Mouse (Mus musculus) large intestine, adult 2 months (tissue): ENCODE data around the gene Gm48551. TPM values are rescaled to one million over a fixed set of nuclear protein-coding genes. Genes with fewer than 3 reads are reported as not detected.

Source experiments
- DNase-seq: peaks from one replicate; pipeline ENCODE4 v3.0.0-alpha.2; 2012; ENCODE audit warnings: low read depth, low spot score
- WGBS: fragments of 180-500 bp; shearing (Covaris S2); methylation state at CpG from one replicate; pipeline ENCODE4 v1.1.7; 2018; 5-methylcytosine and 5-hydroxymethylcytosine counted together
- polyA plus RNA-seq: library from polyadenylated mRNA; depleted of rRNA; stranded (reverse); fragments of >200 nt; gene quantifications from 2 replicates; pipeline ENCODE4 v1.2.3, GENCODE M21; 2012

Gm48551 gene
- polyA plus RNA-seq, 1 experiment, result 3.7 TPM

DNA sequence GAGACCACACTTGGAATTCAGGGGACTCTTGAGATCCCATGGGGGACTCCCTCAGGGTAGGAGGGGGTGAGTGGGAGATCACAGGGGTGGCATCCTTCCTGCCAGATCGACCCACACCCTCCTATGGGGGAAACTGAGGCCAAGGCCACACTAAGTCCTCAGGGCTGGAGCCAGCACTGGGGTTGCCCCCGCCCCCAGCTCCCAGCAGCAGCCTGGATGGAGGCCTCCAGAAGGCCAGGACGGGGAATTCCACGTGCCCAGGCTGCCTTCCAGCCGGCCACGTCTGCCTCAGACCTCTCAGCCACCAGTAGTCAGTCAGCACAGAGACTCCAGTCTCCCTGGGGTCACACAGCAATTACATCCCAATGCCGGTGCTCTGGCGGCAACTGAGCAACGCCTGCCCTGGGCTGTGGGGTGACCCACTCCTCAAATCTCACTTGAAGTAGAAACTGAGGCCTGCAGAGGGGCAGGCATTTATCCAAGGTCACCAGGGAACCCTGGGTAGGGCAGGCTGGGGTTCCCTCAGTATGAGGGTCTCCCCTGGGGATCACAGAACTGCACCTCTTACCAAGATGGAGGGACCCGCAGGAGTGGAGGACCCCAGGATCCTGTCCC lies 41.1 kb downstream of the Gm48551 start:
- 18% methylated on average over 10 of the region's 10 CpGs for WGBS
- DNase-seq, result no peak

DNA sequence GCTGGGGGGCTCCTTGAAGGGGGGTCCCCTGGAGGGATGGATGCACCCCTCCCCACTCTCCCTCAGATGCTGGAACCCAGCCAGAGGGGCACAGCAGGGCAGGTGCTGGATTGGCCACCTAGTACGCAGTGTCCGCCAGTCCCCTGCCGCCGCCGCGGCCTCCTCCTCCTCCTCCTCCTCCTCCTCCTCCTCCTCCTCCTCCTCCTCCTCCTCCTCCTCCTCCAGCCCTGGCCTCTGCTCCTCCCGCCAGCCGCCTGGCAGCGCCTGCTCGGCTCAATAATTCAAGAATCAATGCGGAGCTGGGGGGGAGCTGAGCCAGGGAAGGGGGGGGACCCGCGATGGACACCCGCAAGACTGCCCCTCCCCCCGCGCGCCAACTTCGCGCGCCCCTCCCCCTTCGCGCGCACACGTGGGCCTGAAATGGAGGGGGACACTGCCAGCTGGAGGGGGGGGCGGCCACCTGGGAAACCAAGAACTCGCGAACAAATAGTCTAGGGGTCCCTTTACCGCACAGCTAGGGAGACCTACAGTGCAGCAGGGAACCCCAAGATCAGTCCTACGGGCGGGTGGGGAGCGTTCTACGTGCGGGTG lies 41.9 kb downstream of the Gm48551 start:
- WGBS, result 0% methylated on average over 27 of the region's 33 CpGs
- no peak for DNase-seq

DNA sequence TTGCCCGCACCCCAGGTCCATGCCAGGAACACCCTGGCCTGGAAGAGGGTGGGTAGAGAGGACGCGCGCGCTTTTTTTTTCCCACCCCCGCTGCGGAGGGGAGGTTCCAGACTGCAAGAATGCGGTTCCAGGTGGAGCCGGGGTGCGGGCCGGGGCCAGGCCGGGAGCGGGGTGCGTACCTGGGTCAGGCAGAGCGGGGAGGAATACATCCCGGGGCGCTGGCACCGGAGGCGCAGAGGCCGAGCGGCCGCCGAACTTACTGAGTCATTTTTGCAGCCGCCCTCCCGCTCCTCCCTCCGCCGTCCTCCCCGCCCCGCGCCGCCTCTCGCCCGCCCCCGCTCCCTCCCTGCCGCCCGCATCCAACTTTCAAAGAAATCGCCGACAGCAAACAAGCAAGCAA lies 42.6 kb downstream of the Gm48551 start:
- no peak for DNase-seq
- WGBS, result under 1% methylated on average over 38 of the region's 38 CpGs

DNA sequence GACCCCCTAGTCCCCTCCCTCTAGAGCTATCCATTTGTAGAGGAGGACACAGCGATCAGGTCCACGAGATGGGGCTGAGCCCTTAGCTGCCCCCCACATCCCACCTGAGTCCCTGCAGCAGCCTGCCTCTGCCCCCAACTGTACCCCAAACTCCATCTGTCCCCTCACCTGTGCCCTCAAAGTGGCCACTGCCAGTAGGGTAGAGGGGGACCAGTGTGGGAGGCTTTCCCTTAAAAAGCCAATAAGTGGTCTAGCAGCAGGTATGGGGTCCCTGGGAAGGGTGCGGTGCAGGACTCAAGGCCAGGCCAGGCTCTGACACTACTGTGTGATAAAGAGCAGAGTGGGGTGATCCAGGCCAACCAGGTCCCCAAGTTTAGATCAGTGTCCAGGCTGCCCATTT lies 43.1 kb downstream of the Gm48551 start:
- DNase-seq, result no peak
- WGBS, result 38% methylated on average over 3 of the region's 3 CpGs

DNA sequence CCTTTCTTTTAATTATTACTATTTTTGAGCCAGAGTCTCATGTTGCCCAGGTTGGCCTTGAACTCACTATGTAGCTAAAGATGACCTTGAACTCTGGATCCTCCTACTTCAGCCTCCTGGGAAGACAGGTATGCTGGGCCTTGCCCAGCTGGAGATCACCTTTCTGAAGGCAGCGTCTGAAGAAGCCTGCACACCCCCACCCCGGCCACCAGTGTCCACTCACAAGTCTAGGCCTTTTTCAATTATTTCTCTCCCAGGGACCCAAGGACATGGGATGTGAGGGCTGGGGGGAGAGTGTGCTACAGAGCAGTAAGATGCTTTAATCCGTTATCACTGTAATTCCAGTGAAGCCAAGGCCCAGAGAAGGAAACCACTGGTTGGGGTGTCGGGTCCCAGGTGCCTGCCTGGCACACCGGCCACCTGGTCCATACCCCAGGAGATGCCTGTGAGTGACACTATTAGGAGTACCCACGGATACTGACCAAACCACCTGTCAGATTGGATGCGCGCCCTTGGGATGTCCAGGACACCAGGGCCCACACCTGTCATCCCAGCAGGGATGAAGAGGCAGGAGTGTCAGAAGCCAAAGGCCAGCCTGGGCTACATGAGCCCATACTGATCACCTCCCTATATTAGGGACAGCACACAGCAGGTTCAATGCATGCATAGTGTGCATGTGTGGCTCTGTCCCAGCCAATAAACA lies 43.7 kb downstream of the Gm48551 start:
- no peak for DNase-seq
- 86% methylated on average over 8 of the region's 8 CpGs for WGBS

DNA sequence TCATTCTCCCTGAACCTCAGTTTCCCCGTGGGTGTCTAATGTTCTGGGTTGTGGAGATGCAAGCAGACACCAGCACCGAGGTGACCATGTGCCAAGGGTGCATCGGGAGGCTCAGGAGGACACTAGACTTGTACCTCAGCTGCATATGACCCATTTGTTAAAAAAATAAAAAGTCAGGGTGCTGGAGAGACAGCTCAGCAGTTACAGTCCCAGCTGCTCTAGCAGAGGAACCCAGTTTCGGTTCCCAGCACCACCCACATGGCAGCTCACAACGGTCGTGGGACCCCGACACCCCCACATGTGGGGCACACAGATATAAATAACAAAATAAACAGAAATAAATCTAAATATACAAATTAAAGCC lies 44.2 kb downstream of the Gm48551 start:
- no peak for DNase-seq
- WGBS, result 90% methylated on average over 7 of the region's 7 CpGs

DNA sequence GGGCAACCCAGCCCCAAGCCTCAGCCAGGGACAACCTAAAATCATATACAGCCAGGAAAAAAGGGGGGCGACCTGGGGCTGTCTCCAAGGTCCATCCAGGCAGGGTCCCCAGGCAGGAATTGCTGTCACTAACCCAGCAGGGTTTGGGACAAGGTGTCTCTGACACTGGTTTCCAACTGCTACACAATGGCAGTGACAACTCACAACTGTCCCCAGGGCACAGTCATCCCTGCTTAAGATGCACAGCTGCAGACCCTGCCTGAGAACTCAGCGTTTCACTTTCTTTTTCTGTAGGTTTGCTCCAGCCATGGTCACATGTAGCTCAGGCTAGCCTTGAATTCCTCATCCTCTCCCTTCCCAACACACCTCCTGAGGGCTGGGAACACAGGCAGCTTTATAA lies 44.8 kb downstream of the Gm48551 start:
- no peak for DNase-seq
- 46% methylated on average over 2 of the region's 2 CpGs for WGBS

DNA sequence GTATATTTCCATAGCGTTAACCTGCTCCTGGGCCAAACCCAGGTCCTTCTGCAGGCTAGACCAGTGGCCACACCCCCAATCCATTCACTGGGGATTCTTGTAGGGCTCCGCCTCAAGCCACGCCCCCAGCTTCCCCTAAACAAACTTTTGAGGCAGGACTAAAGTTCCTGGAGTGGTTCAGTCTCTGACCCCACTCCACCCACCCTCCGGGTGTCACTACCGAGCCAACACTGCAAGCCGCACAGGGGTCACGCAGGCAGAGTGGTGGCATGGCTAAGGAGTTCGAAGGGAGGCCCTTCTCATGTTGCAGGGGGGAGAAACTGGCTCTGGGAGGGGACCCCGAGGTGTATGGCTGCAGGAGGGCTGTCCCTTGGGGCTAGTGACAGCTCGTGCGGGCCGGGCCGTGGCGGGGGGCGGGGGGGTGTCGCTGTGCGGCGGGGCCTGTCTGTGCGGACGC lies 45.4 kb downstream of the Gm48551 start:
- WGBS, result 1% methylated on average over 20 of the region's 20 CpGs
- DNase-seq, result no peak

DNA sequence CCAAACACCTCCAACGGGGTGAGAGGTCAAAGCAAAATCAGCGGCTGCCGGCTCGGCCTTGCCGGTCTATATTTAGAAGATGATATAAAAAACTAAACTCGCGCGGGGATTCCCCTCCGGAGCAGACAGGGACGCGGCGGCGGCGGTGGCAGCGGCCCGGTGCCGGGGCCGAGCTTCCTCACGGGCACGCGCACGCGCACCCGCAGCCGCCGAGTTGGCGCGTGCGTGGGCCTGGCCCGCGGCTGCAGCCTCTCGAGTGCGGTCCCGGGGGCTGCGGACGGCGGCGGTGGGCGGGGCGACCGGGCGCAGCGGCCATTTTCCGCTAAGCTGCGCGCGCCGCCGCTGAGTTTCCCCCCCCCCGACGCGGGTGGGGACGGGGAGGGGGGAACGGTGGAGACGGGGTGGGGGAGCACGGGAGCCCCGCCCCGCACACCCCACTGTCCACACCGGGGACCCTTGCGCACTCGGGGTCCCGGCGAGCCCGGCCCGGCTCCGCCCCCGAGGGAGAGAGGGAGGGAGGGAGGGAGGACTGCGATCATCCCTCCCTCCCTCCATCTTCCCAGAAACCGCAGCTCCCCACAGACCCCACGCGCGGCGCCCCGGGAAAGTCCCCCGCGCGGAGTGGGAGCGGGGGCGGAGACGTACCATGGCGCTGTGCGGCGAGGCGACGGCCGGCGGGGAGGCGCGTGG lies 46.0 kb downstream of the Gm48551 start:
- no peak for DNase-seq

DNA sequence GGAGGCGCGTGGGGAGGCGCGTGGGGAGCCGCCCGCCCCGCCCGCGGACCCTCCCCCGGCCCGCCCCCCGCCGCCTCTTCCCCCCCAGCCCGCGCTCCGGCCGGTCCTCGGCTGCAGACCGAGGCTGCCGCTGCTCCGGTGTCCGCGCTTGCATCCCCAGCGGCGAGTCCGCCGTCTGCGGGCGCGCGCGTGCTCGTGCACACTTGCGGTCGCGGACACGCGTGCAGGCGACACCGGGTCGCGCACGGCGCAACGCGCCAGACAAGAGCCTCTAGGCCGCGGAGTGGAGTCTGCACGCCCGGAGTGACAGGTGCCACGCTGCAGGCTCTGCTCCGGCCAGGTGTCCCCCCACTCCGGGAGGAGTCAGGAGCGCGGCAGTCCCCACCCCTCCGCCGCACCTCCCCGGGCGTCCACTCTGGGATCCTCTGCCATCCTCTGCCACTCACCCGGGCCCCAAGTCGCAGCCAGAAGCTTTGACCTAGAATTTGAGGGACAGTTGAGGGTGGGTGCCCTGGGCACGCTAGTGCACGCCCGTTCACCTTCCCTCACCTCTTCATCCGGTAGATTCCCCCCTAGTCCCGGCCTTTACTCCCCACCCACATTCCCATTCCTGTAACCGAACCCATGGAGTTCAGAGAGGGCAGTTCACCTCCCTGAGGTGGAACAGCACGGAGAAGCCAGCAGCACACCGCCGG lies 46.7 kb downstream of the Gm48551 start:
- WGBS, result under 1% methylated on average over 70 of the region's 70 CpGs
- DNase-seq, result no peak

More for the DNA sequence above, 46.0 kb downstream of the Gm48551 start:
- under 1% methylated on average over 74 of the region's 89 CpGs for WGBS

DNA sequence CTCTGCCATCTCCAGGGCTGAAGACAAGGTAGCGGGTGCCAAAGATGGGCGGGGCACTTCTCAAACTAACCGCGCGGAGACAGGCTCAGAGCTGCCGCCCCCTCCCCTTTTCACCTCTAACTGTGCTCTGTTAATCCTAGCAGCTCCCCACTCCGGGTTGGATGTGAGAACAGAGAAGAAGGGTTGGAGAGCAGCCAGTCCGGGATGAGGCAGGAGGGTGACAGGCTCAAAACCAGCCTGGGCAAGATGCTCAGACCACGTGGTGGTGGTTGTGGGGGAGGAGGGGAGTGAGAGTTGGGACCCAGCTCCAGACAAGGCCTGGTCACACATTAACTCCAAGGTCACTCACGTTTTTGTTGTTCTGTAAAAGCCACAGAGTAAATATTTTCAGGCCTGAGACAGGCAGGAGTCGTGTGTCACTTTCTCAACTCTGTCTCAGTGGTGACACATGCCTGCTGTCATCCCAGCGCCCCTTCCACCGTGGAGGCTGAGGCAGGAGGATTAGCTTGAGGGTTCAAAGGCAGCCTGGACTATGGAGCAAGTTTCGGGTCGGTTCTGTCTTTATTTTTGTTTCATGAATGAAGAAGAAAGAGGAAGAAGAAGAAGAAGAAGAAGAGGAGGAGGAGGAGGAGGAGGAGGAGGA lies 47.4 kb downstream of the Gm48551 start:
- no peak for DNase-seq
- 10% methylated on average over 15 of the region's 15 CpGs for WGBS

DNA sequence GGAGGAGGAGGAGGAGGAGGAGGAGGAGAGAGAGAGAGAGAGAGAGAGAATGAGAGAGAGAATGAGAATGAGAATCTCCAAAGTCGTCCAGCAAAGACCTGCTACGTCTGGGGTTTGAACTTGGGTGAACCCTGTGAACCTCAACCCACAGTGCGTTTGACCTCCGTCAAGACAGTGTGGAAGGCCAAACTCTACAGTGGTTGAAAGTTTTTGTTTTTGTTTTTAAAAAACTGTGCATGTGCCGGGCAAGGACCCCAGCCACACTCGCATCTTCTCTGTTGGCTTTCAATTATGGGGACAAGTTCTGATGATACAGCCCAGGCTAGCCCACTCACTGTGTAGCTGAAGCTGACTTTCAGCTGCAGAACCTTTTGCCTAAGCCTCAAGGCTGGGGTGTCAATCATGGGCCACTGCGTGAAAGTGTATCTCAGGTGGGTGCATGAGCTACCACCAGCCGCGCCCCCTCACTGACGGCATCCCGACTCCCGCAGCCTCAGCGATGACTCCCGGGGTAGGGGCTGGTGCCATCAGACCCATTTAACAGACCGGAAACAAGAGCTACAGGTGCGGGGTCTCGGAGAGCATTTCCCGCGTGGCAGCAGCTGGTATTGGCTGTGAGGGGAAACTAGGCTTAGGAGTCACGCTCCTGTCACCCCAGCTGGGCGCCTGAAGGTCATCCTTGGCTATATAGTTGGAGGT lies 48.1 kb downstream of the Gm48551 start:
- no peak for DNase-seq
- WGBS, result 51% methylated on average over 21 of the region's 21 CpGs

DNA sequence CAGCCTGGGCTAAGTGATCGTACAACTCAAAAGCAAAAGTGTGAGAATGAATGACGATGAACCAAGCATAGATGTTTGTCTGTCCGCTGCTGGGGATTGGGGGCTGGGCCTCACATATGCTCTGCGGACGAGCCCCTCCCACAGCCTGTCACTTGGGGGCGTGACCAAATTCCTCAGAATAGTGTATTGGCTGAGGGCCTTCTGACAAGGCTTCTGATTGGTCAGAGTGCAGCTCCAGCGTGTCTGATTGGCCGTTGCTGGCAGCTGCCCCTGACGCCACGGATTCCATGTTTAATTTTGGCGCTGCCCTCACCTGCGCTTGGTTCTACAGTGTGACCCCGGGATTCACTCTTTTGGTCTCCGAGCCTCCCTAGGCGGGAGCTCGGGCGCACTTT lies 48.6 kb downstream of the Gm48551 start:
- 1% methylated on average over 17 of the region's 17 CpGs for WGBS

DNA sequence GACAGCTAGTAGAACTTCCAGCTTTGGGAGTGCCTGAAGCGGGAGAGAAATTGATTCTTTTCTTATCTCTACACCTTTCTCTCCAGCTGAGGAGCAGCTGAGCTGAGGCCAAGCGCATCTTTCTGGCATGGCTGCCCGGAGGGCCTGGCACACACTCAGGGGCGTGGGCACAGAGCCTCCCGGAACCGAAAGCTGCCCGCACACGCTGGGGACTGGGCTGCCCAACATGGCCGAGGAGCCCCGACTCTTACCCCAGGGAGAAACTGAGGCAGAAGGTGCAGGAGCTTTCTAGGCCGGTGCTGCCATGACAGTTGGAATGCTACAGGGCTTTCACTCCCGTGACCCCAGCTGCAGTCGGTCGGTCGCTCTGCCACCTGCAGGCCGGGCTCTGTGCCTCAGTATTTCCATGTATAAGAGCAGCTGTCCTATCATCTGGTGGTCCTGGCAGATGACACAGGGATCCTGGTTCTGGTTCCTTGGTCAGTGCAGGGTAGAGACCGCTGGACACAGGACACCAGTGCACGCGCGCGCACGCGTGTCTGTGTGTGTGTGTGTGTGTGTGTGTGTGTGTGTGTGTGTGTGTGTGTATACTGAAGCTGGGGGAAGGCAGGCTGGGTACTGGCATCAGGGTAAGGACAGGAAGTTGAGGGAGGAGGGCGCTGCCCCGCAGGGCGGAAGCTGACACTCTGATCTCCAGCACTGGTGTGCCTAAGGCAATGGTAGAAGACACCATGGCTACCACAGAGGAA lies 49.4 kb downstream of the Gm48551 start:
- 55% methylated on average over 26 of the region's 26 CpGs for WGBS

More for the DNA sequence above, 48.6 kb downstream of the Gm48551 start:
- peak; percentile 95 for DNase-seq

DNA sequence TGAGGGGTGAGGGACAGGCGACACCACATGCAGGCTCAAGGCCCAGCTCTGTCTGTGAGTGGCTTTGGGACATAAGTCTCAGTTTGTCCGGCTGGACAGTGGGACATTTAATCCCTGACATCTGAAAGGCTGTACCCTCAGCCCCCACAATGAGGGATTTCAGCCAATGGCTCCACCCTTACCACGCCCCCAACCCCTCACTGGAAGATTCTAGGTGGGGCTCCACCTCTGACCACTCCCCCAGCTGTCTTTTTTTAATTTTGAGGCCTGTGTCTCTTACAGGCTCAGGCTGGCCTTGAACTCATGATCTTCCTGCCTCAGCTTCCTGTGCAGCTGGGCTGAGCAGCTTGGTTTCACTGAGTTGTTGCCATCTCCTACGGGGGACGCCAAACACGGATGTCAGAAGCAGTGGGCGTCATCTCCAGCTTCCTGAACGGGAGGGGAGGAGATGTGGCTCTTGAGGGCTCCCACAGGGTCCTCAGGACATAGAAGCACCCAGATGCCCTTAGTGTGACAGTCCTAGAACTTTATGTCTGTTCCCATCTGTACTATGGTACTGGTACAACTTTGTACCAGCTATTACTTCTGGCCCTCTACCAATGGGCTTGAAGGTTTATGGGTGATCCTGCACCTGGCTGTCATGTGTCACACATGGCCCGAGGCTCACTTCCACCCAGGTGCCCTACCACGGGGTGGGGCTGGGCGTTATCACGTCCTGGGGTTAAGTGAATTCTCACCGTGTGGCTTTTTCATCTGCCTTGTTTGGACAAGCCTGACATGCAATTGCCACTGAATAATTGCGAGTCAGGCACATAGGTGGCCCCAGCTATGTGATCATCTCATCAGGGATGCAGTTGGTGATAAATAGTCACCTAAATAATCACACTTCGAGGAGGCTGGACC lies 50.3 kb downstream of the Gm48551 start:
- WGBS, result 29% methylated on average over 15 of the region's 15 CpGs
- DNase-seq, result no peak

More for the DNA sequence above, 49.4 kb downstream of the Gm48551 start:
- no peak for DNase-seq

DNA sequence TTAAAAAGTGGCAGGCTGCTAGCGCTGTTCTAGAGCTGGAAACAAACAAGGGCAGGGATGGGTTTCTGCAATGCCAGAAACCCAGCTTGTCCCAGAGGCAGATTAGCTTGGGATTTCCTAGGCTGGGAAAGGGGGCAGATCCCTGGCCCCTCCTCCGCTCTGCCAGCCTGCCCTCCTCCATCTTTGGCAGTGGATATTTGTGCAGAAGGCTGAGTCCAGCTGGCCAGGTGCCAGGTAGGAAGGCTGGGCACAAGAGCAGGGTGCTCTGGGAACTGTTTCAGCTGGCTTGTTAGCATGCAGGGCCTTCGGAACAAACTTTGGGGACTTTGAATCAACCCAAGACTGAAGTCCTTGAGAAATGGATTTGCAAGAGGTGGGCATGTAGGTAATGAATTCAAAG lies 51.2 kb downstream of the Gm48551 start:
- DNase-seq, result no peak

DNA sequence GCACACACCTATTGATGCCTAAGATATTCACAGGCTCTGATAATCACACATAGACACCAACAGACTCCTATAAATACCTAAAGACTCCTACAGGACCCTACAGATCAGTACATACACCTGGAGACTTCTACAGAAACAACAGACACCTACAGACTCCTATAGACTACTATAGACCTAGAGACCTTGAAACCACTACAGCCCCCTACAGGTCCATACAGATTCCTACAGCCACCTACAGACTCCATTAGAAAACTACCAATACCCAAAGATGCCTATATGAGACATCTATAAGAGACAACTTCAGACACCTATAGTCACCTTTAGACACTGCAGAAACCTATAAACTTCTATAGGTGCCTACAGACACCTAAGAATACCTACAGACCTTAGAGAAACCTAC lies 56.8 kb downstream of the Gm48551 start:
- DNase-seq, result no peak

More for the DNA sequence above, 51.2 kb downstream of the Gm48551 start:
- 26% methylated on average over 3 of the region's 3 CpGs for WGBS
